Mouse (Mus musculus) cerebellum, adult 9-11 months (tissue): ENCODE data around the gene Zdhhc17.
A peak's percentile ranks its signal among the peaks of the same experiment; 100 is the strongest.

ENCODE experiments used
- DNase-seq: peaks from one replicate; pipeline ENCODE4 v3.0.0; 2022

The Zdhhc17 gene

DNA sequence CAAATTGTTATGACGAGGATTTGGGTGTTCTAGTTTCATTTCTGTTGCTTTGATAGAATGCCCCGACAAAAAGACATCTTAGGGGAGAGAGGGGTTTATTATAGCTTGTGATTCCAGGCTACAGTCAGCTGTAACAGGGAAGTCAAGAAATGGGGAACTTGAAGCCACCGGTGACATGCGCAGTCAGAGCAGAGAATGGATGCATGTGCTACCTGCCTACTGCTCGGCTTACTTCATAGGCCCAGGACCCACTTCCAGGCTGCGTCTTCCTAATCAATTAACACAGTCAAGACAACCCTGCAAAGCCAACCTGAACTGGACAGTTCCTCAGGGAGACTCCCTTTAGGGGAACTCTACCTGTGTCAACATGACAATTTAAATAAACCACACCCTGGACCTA, 5.7 kb downstream of the Zdhhc17 start:
- no peak for DNase-seq

DNA sequence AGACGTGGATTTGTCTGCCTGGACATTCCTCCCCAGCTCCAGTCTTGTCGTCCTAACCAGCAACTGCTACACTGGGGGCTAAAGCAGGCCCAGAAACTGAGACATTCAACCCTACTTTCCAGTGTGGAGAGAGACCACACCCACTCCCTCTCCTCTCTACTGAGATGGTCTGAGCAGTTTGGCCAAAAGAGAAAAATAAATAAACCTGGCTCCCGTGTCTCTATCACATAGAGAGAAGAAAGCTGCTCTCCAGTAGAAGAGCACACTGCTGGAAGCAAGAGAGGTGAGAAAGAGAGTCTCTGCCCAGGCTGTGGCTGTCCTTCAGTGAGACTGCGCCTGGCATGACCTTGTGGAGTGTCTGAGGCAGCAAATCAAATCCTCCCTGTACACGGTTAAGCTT, 10.7 kb downstream of the Zdhhc17 start:
- DNase-seq = no peak

DNA sequence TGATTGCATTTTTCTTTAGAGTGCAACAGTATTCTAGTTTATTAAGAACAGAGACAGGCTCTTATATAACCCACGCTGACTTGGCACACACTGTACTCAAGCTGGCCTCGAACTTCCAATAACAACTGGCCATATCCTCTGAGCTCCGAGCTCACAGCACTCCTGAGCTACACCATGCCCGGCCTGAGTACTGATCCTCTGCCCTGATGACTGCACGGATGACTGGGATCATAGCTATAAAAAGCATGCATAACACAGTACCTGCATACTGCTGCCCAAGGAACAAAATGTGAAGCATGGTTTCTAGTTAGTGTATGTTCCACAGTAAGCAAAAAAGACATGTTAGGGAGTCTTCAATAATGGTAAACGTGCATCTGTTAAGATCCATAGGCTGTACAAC, 12.8 kb downstream of the Zdhhc17 start:
- DNase-seq = no peak

- DNase-seq = no peak
Measured at GRCm38 (mm10) chr10:110994761-110995160, 15.2 kb downstream of the Zdhhc17 start.

DNA sequence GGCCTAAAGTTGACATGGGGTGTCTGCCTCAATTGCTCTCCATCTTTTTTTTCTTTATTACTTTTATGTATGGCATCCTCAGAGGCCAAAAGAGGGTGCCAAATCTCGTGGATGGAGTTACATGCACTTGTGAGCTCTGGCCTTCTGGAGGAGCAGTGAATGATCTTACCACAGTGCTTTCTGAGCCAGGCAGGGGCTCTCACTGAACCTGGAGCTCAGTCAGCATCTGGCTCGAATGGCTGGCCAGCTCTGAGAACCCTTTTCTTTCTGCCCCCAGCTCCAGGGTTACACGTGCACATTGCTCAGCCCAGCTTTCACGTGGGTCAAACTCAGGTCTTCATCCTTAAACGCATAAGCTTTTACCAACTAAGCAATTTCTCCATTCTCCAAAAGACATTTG, 16.7 kb downstream of the Zdhhc17 start:
- DNase-seq = no peak

GRCm38 (mm10) chr10:110992047-110992431, 17.9 kb downstream of the Zdhhc17 start:
- DNase-seq = no peak

DNA sequence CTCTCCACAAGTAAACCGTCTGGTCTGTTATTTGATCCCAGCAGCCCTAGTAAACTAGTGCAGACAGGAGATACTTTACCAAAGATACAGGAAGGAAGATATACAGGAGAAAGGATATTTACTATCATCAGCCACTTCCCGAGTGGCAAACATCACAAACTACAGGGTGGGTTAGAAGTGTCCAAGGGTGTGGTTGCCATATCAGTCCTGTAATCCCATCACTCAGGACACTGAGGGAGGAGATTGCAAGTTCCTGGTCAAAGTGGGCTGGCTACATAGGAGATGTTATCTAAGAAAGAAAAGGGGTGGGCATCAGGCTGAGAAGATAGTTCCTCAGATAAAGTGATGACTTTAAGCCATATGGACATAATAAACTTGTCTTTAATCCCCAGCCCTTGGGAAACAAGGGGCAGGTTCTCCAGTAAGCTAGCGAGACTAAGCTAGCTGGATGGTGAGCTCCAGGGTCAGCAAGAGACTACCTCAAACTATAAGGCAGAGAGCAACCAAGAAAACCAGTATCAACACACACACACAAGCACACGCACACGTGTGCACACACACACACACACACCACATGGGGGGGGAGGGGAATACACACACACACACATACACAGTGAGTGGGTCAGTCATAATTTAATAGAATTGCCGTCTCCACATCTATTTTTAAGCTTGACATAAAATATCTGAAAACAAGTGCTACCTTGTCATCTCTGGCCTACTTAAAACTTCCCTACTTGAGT, 18.5 kb downstream of the Zdhhc17 start:
- DNase-seq = no peak

GRCm38 (mm10) chr10:110989729-110990128, 20.2 kb downstream of the Zdhhc17 start:
- DNase-seq = no peak

DNA sequence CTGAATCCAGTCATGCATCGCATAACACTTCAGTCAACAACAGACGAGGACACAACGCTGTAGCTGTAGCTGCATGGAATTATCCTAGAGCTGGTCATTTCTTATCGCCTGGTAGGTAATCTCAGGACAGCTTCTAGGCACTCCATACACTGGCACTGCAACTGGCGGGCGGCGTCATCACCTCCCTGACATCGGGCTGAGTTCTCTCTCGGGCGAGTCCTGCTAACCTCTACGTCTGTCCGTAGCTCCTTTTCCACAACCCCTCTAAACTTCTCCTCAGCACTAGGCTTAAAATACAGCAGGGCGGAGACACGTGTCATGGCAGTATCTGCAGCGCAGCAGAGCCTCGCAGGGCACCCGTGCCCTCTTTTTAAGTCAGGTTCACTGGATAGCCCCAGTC, 23.3 kb downstream of the Zdhhc17 start:
- no peak for DNase-seq

DNA sequence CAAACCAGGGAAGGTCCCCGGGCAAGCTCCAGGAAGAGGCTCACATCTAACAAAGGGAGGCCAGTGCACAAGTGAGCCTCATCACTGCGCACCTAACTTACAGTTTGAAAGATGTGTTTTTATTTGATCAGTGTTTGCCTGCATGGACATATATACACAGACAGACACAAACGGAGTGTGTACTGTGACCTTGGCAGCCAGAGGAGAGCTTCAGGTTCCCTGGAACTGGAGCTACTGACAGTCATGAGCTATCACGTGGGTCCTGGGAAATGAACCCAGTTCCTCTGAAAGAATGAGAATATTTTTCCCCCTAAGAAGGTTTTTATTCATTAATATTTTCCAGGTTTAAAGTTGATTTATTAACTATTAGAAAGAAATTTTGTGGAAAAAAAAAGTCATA, 27.2 kb downstream of the Zdhhc17 start:
- no peak for DNase-seq

- no peak for DNase-seq
Measured at GRCm38 (mm10) chr10:110980441-110980840, 29.5 kb downstream of the Zdhhc17 start.

DNA sequence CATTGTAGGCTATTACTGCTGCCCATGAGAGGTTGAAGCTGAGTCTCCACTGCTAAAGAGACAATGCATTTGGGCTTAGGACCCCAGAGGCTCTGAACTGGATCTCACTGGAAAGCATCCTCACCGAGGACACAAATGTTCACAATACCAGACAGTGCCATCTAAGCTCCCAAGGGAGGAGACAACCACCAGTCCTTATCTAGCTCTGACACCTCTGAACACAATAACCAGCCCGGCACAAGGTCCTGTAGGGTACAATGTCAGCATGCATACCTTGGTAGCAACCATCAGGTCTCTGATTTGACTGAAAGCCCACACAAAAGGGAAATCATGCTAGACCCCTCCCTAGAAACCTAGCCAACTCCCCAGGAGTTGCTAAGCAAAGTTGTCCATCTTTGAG, 30.5 kb downstream of the Zdhhc17 start:
- no peak for DNase-seq

- no peak for DNase-seq
Measured at GRCm38 (mm10) chr10:110977379-110977778, 32.6 kb downstream of the Zdhhc17 start.

- no peak for DNase-seq
Measured at GRCm38 (mm10) chr10:110976046-110976445, 33.9 kb downstream of the Zdhhc17 start.

GRCm38 (mm10) chr10:110974885-110975284, 35.1 kb downstream of the Zdhhc17 start:
- no peak for DNase-seq

- DNase-seq = peak; percentile 56
Measured at GRCm38 (mm10) chr10:110974463-110974862, 35.5 kb downstream of the Zdhhc17 start.

DNA sequence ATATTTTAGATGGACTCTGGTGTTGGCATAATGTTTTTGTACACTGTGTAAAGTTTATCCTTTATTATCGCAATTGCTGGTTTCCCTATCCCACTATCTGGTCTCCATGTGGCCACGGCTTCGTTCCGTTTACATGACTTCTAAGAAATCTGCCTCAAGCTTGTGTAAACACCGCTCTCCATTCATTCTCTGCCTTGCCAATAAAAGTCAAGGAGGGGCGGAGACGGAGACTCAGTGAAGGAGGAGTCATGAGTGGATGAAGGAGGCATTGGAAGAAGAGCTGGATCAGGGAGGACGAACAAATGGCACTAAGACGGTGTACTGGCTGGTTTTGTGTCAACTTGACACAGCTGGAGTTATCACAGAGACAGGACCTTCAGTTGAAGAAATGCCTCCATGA, 37.9 kb downstream of the Zdhhc17 start:
- no peak for DNase-seq

- no peak for DNase-seq
Measured at GRCm38 (mm10) chr10:110971483-110971882, 38.5 kb downstream of the Zdhhc17 start.

DNA sequence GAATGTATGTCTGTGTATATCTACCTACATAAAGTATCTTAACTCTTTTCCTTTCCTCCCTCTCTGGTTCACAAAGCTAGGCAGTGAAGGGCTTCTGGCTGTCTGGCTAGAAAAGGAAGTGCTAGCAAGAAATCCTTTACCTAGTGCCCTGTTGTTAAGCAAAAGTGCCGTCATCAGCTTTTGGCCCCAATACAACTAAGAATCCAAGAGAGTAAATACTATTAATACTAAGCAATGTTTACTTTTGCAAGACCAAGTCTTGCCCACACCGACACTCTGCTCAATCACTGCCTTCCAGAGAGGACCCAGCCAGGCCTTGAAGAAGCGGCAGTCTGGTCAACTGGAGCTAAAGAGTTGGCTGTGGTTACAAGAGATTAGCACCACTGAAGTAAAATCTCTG, 38.9 kb downstream of the Zdhhc17 start:
- DNase-seq = no peak

- no peak for DNase-seq
Measured at GRCm38 (mm10) chr10:110962172-110962571, 47.8 kb downstream of the Zdhhc17 start.

DNA sequence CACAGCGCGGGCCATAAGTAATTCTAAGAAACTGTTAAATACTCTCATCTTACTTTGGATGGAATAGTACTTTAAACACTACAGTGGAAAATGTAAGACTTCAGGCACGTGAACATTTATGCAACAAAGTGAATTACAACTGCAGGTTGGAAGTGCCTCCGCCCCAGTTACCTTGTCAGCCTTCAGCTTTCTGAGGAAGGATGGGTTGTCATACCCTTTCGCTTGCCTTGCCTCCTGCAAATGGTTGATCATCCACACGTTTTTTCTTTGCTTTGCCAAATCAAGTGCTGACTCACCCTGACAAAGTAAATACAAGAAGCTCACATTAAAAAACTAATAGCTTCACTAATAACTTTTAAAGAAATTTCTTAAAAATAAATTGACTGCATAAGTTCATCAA, 49.1 kb downstream of the Zdhhc17 start:
- no peak for DNase-seq

DNA sequence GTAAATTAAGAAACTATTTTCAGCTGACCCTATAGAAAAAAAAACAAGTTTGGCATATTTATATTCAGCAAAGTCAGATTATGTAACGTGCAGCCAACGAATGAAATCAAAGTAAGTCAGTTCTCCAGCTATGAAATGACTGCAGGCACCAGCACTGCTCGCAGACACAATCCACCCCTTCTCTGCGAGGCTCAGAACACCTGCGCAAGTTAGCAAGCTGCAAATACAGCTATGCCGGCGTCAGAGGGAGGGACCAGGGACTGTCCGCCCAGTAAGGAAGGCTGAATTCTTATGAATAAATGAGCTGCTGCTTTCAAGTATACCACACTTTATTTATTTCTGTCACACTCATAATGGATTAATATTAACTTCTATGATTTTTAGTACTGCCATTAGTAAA, 50.2 kb downstream of the Zdhhc17 start:
- no peak for DNase-seq

DNA sequence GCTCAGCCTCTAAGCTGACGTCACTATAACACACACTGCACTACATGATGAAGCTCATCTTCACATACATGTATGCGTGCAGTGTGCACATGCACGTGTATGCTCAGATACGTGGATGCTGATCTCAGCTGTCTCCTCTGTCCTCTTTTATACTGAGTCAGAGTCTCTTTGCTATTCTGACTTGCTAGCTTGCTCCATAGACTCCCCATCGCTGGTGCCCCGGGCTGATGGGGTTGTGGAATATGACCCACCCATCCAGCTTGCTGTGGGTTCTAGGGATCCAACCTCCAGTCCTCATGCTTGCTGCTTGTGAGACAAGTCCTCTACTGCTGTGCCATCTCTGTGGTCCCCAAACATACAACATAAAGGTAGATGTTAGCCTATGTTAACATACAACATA, 51.1 kb downstream of the Zdhhc17 start:
- no peak for DNase-seq

GRCm38 (mm10) chr10:110952937-110953451, 56.9 kb downstream of the Zdhhc17 start:
- peak; percentile 50 for DNase-seq

DNA sequence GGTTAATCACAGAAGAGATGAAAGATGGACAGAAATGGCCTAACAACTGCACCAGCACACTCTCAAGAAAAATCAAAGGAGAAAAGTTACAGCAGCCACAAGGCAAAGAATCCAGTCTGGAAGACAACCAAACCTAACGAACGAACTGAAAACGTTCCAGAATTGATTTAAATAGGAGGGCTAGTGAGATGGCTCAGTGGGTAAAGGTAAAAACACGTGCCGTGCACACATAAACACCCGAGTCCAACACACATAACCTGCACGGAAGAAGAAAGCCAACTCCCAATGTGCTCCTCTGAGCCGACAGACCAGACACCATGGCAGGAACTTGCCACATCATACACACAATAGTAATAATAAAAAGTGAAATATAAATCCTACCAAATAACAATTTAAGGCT, 57.7 kb downstream of the Zdhhc17 start:
- DNase-seq = no peak
